Mouse (Mus musculus) midbrain, embryonic 10.5 days (tissue): ENCODE data around the gene Shisal1. TPM values are rescaled to one million over a fixed set of nuclear protein-coding genes. Genes with fewer than 3 reads are reported as not detected.

Source experiments
- DNase-seq: peaks from one replicate; pipeline ENCODE4 v3.0.0-alpha.2; 2017; ENCODE audit warnings: low spot score
- H3K27ac ChIP-seq: fragments of 300-500 bp; sonication (generic); replicated peaks from 2 replicates; pipeline ENCODE4 v1.5.1; 2016; ENCODE audit warnings: mild to moderate bottlenecking
- H3K27me3 ChIP-seq: fragments of 300-500 bp; sonication (generic); 2 replicates; pipeline ENCODE4 v1.6.1; 2016; ENCODE audit warnings: low read depth, mild to moderate bottlenecking; ENCODE audit not compliant: poor library complexity, severe bottlenecking
- H3K36me3 ChIP-seq: fragments of 300-500 bp; sonication (generic); 2 replicates; pipeline ENCODE4 v1.6.1; 2016; ENCODE audit warnings: mild to moderate bottlenecking, moderate library complexity
- H3K4me1 ChIP-seq: fragments of 300-500 bp; sonication (generic); 2 replicates; pipeline ENCODE4 v1.6.1; 2016
- H3K4me3 ChIP-seq: fragments of 300-500 bp; sonication (generic); 2 replicates; pipeline ENCODE4 v1.5.1; 2016; ENCODE audit warnings: mild to moderate bottlenecking, moderate library complexity
- H3K9me3 ChIP-seq: fragments of 300-500 bp; sonication (generic); replicated peaks from 2 replicates; pipeline ENCODE4 v1.6.1; 2016; ENCODE audit warnings: mild to moderate bottlenecking
- WGBS: fragments of 180-500 bp; shearing (Covaris S2); methylation state at CpG from one replicate; pipeline ENCODE4 v1.1.7; 2016; 5-methylcytosine and 5-hydroxymethylcytosine counted together
- polyA plus RNA-seq: library from polyadenylated mRNA; unstranded; fragments of >200 nt; fragmentation: Nextera tagmentation; extraction: Ambion mirVana; gene quantifications from 2 replicates; pipeline ENCODE4 v1.2.1, GENCODE M21; 2016

Gene Shisal1
- polyA plus RNA-seq, 1 experiment from 2014 or later, result 5.7 TPM

- Histone ChIP-seq H3K4me3 (no peak overlapping the region), H3K9me3 (peaks cover 12% of the 10 kb centered on the region), H3K4me1 (peaks cover 29% of the 10 kb centered on the region), H3K27ac (peak overlapping the region; percentile 70), H3K36me3 (no peaks in the 10 kb centered on the region), H3K27me3 (no peaks in the 10 kb centered on the region)
- WGBS, result 78% methylated on average over 21 of the region's 21 CpGs
- DNase-seq, result no peak
Observed at GRCm38 (mm10) chr15:84351915-84352844, 94.7 kb downstream of the Shisal1 start.

- no peaks in the 10 kb centered on the region for H3K36me3 ChIP-seq
- peaks cover 29% of the 10 kb centered on the region for H3K4me1 ChIP-seq
- 0 out of 2 replicates have a peak overlapping the region, but pooled peaks have one; percentile 70 for H3K27ac ChIP-seq
- no peaks in the 10 kb centered on the region for H3K27me3 ChIP-seq
- peaks cover 12% of the 10 kb centered on the region for H3K9me3 ChIP-seq
- no peak for DNase-seq
- 87% methylated on average over 7 of the region's 7 CpGs for WGBS
- H3K4me3 ChIP-seq, result no peak overlapping the region
Observed at GRCm38 (mm10) chr15:84351342-84351741, 95.6 kb downstream of the Shisal1 start.

GRCm38 (mm10) chr15:84349915-84350738 lies 96.8 kb downstream of the Shisal1 start:
- WGBS, result 72% methylated on average over 14 of the region's 14 CpGs
- Histone ChIP-seq H3K27ac (peak overlapping the region; percentile 55; the same call in 1 of the 2 replicates), H3K4me1 (peaks cover 32% of the 10 kb centered on the region), H3K36me3 (no peaks in the 10 kb centered on the region), H3K9me3 (peaks cover 12% of the 10 kb centered on the region), H3K27me3 (no peaks in the 10 kb centered on the region), H3K4me3 (no peak overlapping the region)
- DNase-seq, result peak; percentile 23

GRCm38 (mm10) chr15:84348769-84349168 lies 98.1 kb downstream of the Shisal1 start:
- Histone ChIP-seq H3K4me1 (peaks cover 43% of the 10 kb centered on the region), H3K36me3 (no peaks in the 10 kb centered on the region), H3K27me3 (no peaks in the 10 kb centered on the region), H3K4me3 (no peak overlapping the region), H3K9me3 (peaks cover 12% of the 10 kb centered on the region), H3K27ac (no peak overlapping the region)
- DNase-seq, result no peak
- 95% methylated on average over 4 of the region's 4 CpGs for WGBS

GRCm38 (mm10) chr15:84340926-84341325 lies 106.0 kb downstream of the Shisal1 start:
- Histone ChIP-seq H3K4me3 (no peak overlapping the region), H3K9me3 (no peaks in the 10 kb centered on the region), H3K4me1 (peaks cover 21% of the 10 kb centered on the region), H3K27ac (no peak overlapping the region), H3K27me3 (no peaks in the 10 kb centered on the region), H3K36me3 (no peaks in the 10 kb centered on the region)
- DNase-seq, result no peak
- 75% methylated on average over 2 of the region's 2 CpGs for WGBS

- no peak for DNase-seq
- H3K4me1 ChIP-seq, result 0 out of 2 replicates have a peak, but pooled peaks cover 7% of the 10 kb centered on the region
- no peaks in the 10 kb centered on the region for H3K27me3 ChIP-seq
- H3K36me3 ChIP-seq, result no peaks in the 10 kb centered on the region
- no peak overlapping the region for H3K27ac ChIP-seq
- no peak overlapping the region for H3K4me3 ChIP-seq
- 75% methylated on average over 5 of the region's 5 CpGs for WGBS
- H3K9me3 ChIP-seq, result no peaks in the 10 kb centered on the region
Observed at GRCm38 (mm10) chr15:84337599-84337998, 109.3 kb downstream of the Shisal1 start.

GRCm38 (mm10) chr15:84336281-84336817 lies 110.5 kb downstream of the Shisal1 start:
- H3K27ac ChIP-seq, result no peak overlapping the region
- H3K4me1 ChIP-seq, result 0 out of 2 replicates have a peak, but pooled peaks cover 10% of the 10 kb centered on the region
- H3K27me3 ChIP-seq, result no peaks in the 10 kb centered on the region
- no peaks in the 10 kb centered on the region for H3K9me3 ChIP-seq
- H3K4me3 ChIP-seq, result no peak overlapping the region
- DNase-seq, result no peak
- WGBS, result 86% methylated on average over 12 of the region's 12 CpGs
- no peaks in the 10 kb centered on the region for H3K36me3 ChIP-seq

GRCm38 (mm10) chr15:84331066-84331612 lies 115.8 kb downstream of the Shisal1 start:
- no peaks in the 10 kb centered on the region for H3K36me3 ChIP-seq
- H3K27ac ChIP-seq, result no peak overlapping the region; the same call in 1 of the 2 replicates
- WGBS, result 90% methylated on average over 4 of the region's 4 CpGs
- H3K27me3 ChIP-seq, result 0 out of 2 replicates have a peak, but pooled peaks cover 1% of the 10 kb centered on the region
- no peak overlapping the region for H3K4me3 ChIP-seq
- H3K4me1 ChIP-seq, result peaks cover 21% of the 10 kb centered on the region
- DNase-seq, result no peak
- H3K9me3 ChIP-seq, result no peaks in the 10 kb centered on the region

- H3K4me1 ChIP-seq, result peaks cover 29% of the 10 kb centered on the region
- no peaks in the 10 kb centered on the region for H3K9me3 ChIP-seq
- H3K27me3 ChIP-seq, result peaks cover 13% of the 10 kb centered on the region; the same call in 1 of the 2 replicates
- no peaks in the 10 kb centered on the region for H3K36me3 ChIP-seq
- H3K4me3 ChIP-seq, result no peak overlapping the region
- H3K27ac ChIP-seq, result peak overlapping the region; percentile 23; the same call in 1 of the 2 replicates
- DNase-seq, result no peak
- WGBS, result 89% methylated on average over 8 of the region's 8 CpGs
Observed at GRCm38 (mm10) chr15:84329940-84330339, 117.0 kb downstream of the Shisal1 start.

Other genes starting within 250 kb of the Shisal1 start
- 7.4 and 8.4 TPM in 2 replicates for gene Parvb, start 215.1 kb downstream of the Shisal1 start, polyA plus RNA-seq
- 0.89 and 1.0 TPM in 2 replicates for gene Parvg, start 123.1 kb downstream of the Shisal1 start, polyA plus RNA-seq
- 27.4 and 37.4 TPM in 2 replicates for gene Rtl6, start 110.7 kb upstream of the Shisal1 start, polyA plus RNA-seq
- 14.7 and 17.1 TPM in 2 replicates for gene Prr5, start 222.5 kb upstream of the Shisal1 start, polyA plus RNA-seq